Mouse (Mus musculus) lung, postnatal 14 days (tissue): ENCODE results near the gene Slc45a2.
A peak's percentile ranks its signal among the peaks of the same experiment; 100 is the strongest.

Experiments
- DNase-seq: peaks from one replicate; pipeline ENCODE4 v3.0.0; 2021

Slc45a2 gene

GRCm38 (mm10) chr15:11008756-11009155 lies 8.2 kb downstream of the Slc45a2 start:
- no peak for DNase-seq

DNA sequence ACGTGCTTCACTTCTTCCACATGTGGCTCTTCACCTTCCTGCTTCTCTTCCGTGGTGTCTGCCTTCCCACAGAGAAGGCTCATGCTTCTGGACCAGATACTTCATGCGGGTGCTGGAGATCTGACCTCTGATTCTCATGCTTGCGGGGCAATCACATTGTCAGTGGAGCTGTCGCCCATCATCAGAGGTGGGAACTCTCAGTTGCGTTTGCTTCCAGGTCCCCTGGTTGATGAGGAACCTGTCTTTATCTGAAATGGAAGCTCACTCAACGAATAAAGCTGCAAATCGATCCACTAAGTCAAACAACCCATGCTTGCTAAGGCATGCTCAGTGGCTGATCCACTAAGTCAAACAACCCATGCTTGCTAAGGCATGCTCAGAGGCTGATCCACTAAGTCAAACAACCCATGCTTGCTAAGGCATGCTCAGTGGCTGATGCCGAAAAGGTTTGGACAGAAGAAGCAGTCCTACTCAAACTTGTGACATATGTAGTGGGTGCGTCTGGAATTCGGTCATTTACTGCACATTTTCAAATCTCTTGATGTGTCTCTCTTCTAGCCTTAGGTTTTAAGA lies 10.5 kb downstream of the Slc45a2 start:
- no peak for DNase-seq

GRCm38 (mm10) chr15:11014931-11015330 lies 14.4 kb downstream of the Slc45a2 start:
- no peak for DNase-seq

GRCm38 (mm10) chr15:11026801-11027561 lies 26.5 kb downstream of the Slc45a2 start:
- DNase-seq = no peak

GRCm38 (mm10) chr15:11030188-11030587 lies 29.7 kb downstream of the Slc45a2 start:
- DNase-seq = no peak

DNA sequence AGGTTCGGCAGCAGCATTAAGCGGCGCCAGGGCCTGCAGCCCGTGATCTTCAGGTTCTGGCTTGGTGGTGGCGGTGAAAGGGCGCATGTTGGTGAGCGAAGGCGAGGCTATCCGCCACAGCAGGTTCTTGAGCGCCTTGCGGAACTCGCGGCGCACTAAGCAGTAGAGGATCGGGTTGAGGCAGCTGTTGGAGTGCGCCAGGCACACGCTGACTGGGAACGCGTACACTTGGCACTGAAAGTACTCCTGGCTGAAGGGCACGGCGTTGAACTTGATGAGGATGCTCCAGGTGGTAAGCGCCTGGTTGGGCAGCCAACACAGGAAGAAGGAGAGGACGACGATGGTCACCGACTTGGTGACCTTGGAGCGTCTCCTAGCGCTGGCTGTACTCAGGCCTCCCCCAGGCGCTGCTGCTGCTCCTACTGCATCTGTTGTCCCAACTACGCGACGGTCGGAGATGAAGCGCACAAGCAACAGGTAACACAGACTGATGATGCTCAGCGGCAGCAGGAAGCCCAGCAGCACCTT lies 35.5 kb downstream of the Slc45a2 start:
- DNase-seq = no peak

- no peak for DNase-seq
Observed at GRCm38 (mm10) chr15:11036535-11037375, 36.2 kb downstream of the Slc45a2 start.

- no peak for DNase-seq
Observed at GRCm38 (mm10) chr15:11037376-11037695, 36.8 kb downstream of the Slc45a2 start.

GRCm38 (mm10) chr15:11037711-11038110 lies 37.2 kb downstream of the Slc45a2 start, which contains the start of gene Rxfp3:
Gene Rxfp3 (minus strand): TSS chr15:11037991.
- DNase-seq = no peak

DNA sequence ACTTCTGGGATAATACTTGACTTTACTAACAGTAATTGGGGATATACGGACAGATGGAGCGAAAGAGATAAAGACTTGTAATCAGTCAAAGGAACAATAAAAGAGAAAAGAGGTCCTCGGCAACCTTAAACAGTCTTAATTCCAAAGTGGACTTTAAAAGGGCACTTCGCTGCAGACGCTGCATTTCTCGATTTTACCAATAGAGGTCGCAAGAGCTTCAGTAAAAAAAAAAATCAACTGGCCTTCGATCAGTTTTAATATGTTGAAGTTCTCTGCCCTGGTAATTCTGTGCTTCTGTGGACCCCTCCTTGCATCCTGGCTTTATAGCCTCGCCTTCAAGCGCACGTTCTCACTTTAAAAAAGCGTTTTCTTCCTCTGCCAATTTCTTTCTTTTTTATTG lies 38.0 kb downstream of the Slc45a2 start:
- DNase-seq = peak; percentile 59

GRCm38 (mm10) chr15:11040067-11040466 lies 39.5 kb downstream of the Slc45a2 start:
- DNase-seq = no peak

DNA sequence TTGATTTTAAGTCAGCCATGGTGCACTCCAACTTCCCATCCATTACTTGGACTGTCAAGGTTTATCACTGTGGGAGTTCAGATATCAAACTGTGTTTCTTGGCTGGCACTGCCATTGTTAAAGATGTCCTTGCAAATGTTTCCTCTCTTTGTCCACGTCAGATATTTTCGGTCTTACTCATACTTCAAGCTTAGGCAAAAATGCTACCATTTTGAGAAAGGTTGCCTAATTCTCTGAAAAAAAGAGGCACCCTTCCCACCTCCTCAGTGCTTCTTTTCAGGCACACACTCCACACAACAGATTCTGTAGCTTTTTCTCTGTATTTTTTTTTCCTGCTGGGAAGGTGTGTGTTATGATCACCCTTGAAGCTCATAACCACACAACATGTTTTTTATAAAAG lies 40.7 kb downstream of the Slc45a2 start:
- no peak for DNase-seq

DNA sequence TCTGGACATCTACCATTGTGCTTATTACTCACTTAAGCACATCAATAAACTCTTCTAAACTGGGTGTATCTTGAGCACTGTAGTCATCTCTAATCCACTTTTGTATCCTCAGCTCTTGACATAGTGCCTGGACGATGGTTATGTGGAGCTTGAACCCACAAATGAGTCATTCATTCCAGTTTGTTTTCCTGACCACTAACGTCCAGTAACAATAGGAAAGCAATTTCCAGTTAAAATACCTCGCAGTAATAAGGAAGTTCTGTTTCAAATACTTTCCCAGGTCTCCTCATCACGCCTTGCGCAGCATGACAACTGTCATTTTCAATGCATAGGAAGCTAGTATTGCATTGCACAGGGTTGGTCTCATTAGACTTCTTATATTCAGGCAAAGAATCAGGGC lies 42.3 kb downstream of the Slc45a2 start:
- no peak for DNase-seq

DNA sequence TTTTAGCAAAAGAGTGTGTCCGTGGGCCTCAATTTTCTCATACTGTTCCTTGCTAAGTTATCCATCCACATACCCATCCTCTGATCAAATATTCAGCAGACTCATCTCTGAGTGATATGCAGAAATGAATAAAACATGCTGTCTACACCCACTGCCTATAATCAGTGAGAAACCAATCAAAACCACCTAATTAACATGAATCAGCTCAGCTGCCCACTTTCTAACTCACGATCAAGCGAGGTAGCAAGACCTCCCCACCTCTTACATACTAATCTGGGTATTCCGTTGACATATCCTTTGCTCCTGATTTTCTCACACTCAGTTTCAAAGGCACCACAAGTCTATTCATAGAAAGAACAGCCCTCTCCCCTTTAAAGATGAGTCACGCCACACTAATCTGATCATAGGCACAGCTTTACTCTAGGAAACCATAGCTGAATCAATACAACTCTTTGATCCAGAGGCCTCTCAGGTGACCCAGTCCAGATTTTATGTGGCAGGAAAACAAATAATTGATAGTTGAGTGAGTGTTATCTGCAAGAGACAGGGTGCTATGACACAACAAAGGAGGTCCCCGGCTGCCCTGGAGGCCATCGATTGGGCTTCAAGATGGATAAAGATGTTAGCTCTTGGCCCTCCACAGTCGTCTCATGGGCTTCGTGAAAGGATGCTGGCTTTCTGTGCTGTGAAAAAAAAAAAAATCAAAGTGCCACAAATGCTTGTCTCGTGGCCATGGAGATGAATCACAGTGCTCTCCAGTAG lies 53.3 kb downstream of the Slc45a2 start:
- DNase-seq = no peak

GRCm38 (mm10) chr15:11054440-11055080 lies 54.0 kb downstream of the Slc45a2 start:
- no peak for DNase-seq

DNA sequence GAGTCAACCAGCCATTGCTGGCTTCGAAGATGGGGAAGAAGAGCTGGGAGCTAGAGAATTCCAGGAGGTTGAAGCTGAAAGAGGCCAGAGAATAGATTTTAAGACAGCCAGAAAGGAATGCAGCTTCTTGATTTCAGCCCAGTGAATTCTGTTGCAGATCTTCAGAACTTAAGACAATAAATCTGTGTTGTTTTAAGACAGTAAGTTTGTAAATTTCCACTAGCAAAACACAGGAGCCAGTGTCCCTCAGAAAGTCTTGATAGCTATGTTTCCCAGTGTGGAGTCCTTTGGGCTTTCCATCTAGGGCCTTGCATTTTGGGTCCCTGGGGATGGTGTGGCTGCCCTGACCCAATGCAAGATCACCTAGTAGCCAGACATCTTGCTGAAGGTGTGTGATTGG lies 62.4 kb downstream of the Slc45a2 start:
- DNase-seq = no peak

DNA sequence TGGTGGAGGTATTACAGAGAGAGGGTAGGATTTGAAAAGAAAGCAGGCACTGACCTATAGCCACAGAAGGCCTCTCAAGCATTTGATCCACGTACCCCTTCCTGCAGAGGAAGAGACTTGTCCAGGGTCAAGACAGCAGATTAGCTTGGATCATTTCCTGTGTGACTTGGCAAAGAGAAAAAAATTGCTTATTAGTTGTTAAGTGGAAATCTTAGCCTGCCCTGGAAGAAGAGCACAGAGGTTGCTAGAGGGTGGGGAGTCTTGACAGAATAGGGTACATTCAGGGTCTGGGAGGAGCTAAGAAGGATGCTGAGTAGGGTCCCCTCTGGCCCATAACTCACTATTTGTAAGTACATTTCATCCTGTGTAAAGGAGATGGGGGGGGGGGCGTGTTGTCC lies 63.6 kb downstream of the Slc45a2 start:
- DNase-seq = no peak

GRCm38 (mm10) chr15:11064558-11065411 lies 64.3 kb downstream of the Slc45a2 start, which contains the start of gene Adamts12:
Gene Adamts12 (plus strand): TSS chr15:11064790.
- peak; percentile 62 for DNase-seq

GRCm38 (mm10) chr15:11065528-11066171 lies 65.1 kb downstream of the Slc45a2 start:
- DNase-seq = no peak

GRCm38 (mm10) chr15:11066299-11066698 lies 65.8 kb downstream of the Slc45a2 start:
- no peak for DNase-seq

GRCm38 (mm10) chr15:11067891-11068290 lies 67.4 kb downstream of the Slc45a2 start:
- DNase-seq = no peak
